Mouse (Mus musculus): ENCODE data around the gene Zbtb2. TPM values are rescaled to one million over a fixed set of nuclear protein-coding genes. Genes with fewer than 3 reads are reported as not detected.

The Zbtb2 gene
- total and polyA plus RNA-seq, 2 experiments from 2014 or later = 13.5 to 19.5 TPM

DNA sequence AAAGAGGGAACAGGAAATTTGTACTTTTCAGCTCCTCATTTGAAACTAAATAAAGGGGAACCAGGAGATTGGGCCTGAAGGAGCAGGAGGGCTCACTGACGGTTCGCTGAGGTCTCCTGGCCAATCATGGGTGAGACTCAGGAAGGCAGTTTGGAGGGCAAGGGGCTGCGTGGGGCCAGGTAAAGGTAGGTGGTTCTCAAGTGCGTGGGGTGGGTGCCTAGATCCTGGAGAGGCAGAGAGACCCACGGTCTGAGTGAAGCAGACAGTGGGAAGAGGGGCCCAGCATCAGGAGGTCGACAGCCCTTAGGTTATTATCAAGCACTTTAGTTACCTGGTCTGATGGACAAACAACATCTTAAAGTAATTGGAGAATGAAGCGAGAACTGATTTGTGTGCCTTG, 13.7 kb downstream of the Zbtb2 start:
- DNase-seq (ENCODE audit: low spot score) = no peak
- Histone ChIP-seq H3K4me3 (ENCODE audit: low read length) (no peak overlapping the region), H3K27me3 (ENCODE audit: insufficient read depth, low read length) (no peaks in the 10 kb centered on the region), H3K27ac (no peak overlapping the region), H3K4me1 (ENCODE audit: insufficient read depth, low read length) (no peaks in the 10 kb centered on the region), H3K9me3 (ENCODE audit: low read length) (no peaks in the 10 kb centered on the region), H3K9ac (replicated peaks; ENCODE audit: low read length) (no peak overlapping the region), H3K36me3 (ENCODE audit: insufficient read depth, low read length) (peaks cover 10% of the 10 kb centered on the region; the same call in 1 of the 2 replicates), H3K4me2 (ENCODE audit: low read depth, low read length) (no peak overlapping the region)
- ATAC-seq = no peak
- no peak for TF ChIP-seq CTCF (IDR thresholded peaks at IDR 0.05; ENCODE audit: low read depth)
- WGBS = 96% methylated on average over 7 of the region's 7 CpGs

DNA sequence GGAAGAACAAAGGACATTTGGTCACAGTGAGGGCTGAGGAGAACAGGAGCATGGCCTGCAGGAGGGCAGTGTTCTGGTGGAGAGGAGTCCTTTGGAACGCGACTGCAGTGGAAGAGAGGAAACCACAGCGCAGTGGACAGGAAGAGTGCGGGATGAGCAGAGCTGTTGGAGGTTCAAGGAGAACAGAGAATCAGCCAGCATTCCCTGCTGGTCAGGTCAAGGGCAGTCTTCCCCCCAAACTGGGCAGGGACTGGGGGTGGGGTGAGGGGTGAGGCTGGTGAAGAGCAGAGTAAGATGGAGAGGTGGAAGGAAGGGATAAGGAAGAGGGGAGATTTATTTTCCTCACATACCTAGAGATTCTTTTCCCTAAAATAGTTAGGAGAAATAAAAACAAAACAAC, 14.3 kb downstream of the Zbtb2 start:
- peaks cover 14% of the 10 kb centered on the region; the same call in 1 of the 2 replicates for H3K36me3 ChIP-seq (ENCODE audit: insufficient read depth, low read length)
- no peak overlapping the region for H3K27ac ChIP-seq

DNA sequence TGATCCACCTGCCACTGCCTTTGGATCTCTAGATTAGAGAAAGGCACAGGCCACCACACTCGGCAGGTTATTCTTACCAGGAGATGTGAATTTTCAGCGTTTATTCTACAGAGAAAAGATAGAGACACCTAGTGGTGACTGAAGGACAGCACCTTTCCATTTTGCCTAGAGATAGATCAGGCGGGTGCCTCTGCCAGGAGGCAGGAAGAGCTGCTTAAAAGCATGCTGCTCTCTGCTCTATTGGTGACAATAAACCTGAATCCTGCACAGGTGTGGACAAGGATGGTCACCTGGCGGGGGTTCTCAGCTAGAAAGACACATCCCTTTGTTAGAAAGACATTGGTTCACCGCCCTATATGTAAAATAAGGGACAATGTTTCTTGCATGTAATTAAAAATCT, 15.9 kb downstream of the Zbtb2 start:
- H3K36me3 ChIP-seq (ENCODE audit: insufficient read depth, low read length) = peaks cover 14% of the 10 kb centered on the region; the same call in 1 of the 2 replicates
- H3K9me3 ChIP-seq (ENCODE audit: low read length) = no peaks in the 10 kb centered on the region
- H3K9ac ChIP-seq (replicated peaks; ENCODE audit: low read length) = no peak overlapping the region
- 44% methylated on average over 5 of the region's 5 CpGs for WGBS
- DNase-seq (ENCODE audit: low spot score) (peak; percentile 73), ATAC-seq (peak; percentile 65)
- H3K27ac ChIP-seq = no peak overlapping the region
- H3K4me1 ChIP-seq (ENCODE audit: insufficient read depth, low read length) = no peaks in the 10 kb centered on the region
- no peaks in the 10 kb centered on the region for H3K27me3 ChIP-seq (ENCODE audit: insufficient read depth, low read length)
- TF ChIP-seq CTCF (IDR thresholded peaks at IDR 0.05; ENCODE audit: low read depth) = peak; percentile 73
- H3K4me3 ChIP-seq (ENCODE audit: low read length) = no peak overlapping the region
- no peak overlapping the region for H3K4me2 ChIP-seq (ENCODE audit: low read depth, low read length)

More for the DNA sequence above, 14.3 kb downstream of the Zbtb2 start:
- TF ChIP-seq CTCF (IDR thresholded peaks at IDR 0.05; ENCODE audit: low read depth) = no peak
- Histone ChIP-seq H3K4me2 (ENCODE audit: low read depth, low read length) (no peak overlapping the region), H3K27me3 (ENCODE audit: insufficient read depth, low read length) (no peaks in the 10 kb centered on the region), H3K4me1 (ENCODE audit: insufficient read depth, low read length) (no peaks in the 10 kb centered on the region), H3K4me3 (ENCODE audit: low read length) (no peak overlapping the region), H3K9me3 (ENCODE audit: low read length) (no peaks in the 10 kb centered on the region), H3K9ac (replicated peaks; ENCODE audit: low read length) (no peak overlapping the region)
- ATAC-seq (no peak), DNase-seq (ENCODE audit: low spot score) (no peak)
- 64% methylated on average over 4 of the region's 4 CpGs for WGBS

DNA sequence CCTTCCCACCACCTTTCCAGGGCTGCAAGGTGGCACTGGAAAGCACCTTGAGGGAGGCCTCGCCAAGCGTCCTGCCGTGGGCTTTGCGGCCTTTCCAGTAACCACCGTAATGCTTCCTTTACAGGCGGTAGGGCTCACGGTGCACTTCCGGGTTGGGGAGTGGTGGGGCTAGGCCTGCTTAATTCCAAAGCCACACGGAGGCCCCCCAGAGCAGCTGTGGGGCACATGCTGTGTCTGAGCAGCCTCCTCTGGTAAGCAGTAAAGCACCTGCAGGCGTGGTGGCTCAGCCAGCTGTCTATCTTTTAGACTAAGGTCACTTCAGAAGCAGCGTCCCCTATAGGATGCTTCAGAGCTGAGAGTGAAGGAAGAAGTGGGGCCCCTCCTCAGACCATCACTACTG, 17.8 kb downstream of the Zbtb2 start:
- H3K4me1 ChIP-seq (ENCODE audit: insufficient read depth, low read length) = no peaks in the 10 kb centered on the region
- no peak for TF ChIP-seq CTCF (IDR thresholded peaks at IDR 0.05; ENCODE audit: low read depth)
- no peak overlapping the region for H3K4me3 ChIP-seq (ENCODE audit: low read length)
- ATAC-seq (no peak), DNase-seq (ENCODE audit: low spot score) (no peak)
- no peak overlapping the region for H3K9ac ChIP-seq (replicated peaks; ENCODE audit: low read length)
- no peak overlapping the region for H3K27ac ChIP-seq
- H3K27me3 ChIP-seq (ENCODE audit: insufficient read depth, low read length) = no peaks in the 10 kb centered on the region
- H3K4me2 ChIP-seq (ENCODE audit: low read depth, low read length) = no peak overlapping the region
- no peaks in the 10 kb centered on the region for H3K9me3 ChIP-seq (ENCODE audit: low read length)
- WGBS = 89% methylated on average over 11 of the region's 11 CpGs
- peaks cover 14% of the 10 kb centered on the region; the same call in 1 of the 2 replicates for H3K36me3 ChIP-seq (ENCODE audit: insufficient read depth, low read length)

DNA sequence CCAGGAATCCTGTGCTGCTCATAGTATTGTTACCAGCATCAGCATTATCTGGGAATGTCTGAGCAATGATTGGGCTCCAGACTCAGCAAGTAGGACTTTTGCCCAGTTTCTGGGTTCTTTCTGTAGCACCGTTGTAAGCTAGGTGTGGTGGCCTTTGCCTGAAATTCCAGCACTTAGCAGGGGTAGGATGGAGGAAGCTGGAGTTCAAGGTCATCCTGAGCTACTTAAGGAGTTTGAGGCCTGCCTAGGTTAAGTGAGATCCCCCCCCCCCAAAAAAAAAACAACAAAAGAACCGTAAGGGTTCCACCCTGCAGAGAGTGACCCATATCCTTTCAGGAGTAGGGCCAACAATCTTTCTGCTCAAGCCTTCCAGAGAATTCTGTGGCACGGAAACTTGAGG, 23.3 kb downstream of the Zbtb2 start:
- no peak overlapping the region for H3K4me2 ChIP-seq (ENCODE audit: low read depth, low read length)
- H3K4me1 ChIP-seq (ENCODE audit: insufficient read depth, low read length) = no peaks in the 10 kb centered on the region
- no peak overlapping the region for H3K27ac ChIP-seq
- H3K36me3 ChIP-seq (ENCODE audit: insufficient read depth, low read length) = peaks cover 5% of the 10 kb centered on the region; the same call in 1 of the 2 replicates
- 80% methylated on average over 3 of the region's 3 CpGs for WGBS
- H3K27me3 ChIP-seq (ENCODE audit: insufficient read depth, low read length) = no peaks in the 10 kb centered on the region
- no peak for TF ChIP-seq CTCF (IDR thresholded peaks at IDR 0.05; ENCODE audit: low read depth)
- H3K9me3 ChIP-seq (ENCODE audit: low read length) = no peaks in the 10 kb centered on the region
- no peak overlapping the region for H3K4me3 ChIP-seq (ENCODE audit: low read length)
- no peak overlapping the region for H3K9ac ChIP-seq (replicated peaks; ENCODE audit: low read length)
- DNase-seq (ENCODE audit: low spot score) (no peak), ATAC-seq (no peak)

DNA sequence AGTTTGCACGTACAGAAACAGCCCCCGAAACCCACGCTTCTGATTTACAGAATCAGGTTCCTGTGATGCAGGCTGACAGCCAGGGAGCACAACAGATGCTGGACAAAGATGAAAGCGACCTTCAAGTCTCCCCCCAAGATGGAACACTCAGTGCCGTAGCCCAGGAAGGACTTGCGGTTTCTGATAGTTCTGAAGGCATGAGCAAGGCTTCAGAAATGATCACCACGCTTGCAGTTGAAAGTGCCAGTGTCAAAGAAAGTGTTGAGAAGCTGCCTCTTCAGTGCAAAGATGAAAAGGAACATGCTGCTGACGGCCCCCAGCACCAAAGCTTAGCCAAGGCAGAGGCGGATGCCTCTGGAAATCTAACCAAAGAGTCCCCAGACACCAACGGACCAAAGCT, 30.5 kb downstream of the Zbtb2 start:
- WGBS = 83% methylated on average over 10 of the region's 10 CpGs

DNA sequence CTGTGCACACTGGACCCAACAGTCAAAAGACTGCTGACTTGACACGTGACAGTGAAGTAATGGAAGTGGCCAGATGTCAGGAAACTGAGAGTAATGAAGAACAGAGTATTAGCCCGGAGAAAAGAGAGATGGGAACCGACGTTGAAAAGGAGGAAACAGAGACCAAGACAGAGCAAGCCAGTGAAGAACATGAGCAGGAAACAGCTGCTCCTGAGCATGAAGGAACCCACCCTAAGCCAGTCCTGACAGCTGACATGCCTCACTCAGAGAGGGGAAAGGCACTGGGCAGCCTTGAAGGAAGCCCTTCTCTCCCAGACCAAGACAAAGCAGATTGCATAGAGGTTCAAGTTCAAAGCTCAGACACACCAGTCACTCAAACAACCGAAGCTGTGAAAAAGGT, 31.3 kb downstream of the Zbtb2 start:
- H3K4me2 ChIP-seq (ENCODE audit: low read depth, low read length) = no peak overlapping the region
- no peak for ATAC-seq
- H3K4me3 ChIP-seq (ENCODE audit: low read length) = no peak overlapping the region
- no peak for TF ChIP-seq CTCF (IDR thresholded peaks at IDR 0.05; ENCODE audit: low read depth)
- peaks cover 19% of the 10 kb centered on the region; the same call in 1 of the 2 replicates for H3K36me3 ChIP-seq (ENCODE audit: insufficient read depth, low read length)
- 81% methylated on average over 5 of the region's 5 CpGs for WGBS
- no peaks in the 10 kb centered on the region for H3K4me1 ChIP-seq (ENCODE audit: insufficient read depth, low read length)
- DNase-seq (ENCODE audit: low spot score) = no peak
- no peak overlapping the region for H3K9ac ChIP-seq (replicated peaks; ENCODE audit: low read length)
- H3K27ac ChIP-seq = no peak overlapping the region
- no peaks in the 10 kb centered on the region for H3K9me3 ChIP-seq (ENCODE audit: low read length)
- H3K27me3 ChIP-seq (ENCODE audit: insufficient read depth, low read length) = no peaks in the 10 kb centered on the region

More for the DNA sequence above, 30.5 kb downstream of the Zbtb2 start:
- ATAC-seq (no peak), DNase-seq (ENCODE audit: low spot score) (no peak)
- no peak for TF ChIP-seq CTCF (IDR thresholded peaks at IDR 0.05; ENCODE audit: low read depth)
- peaks cover 19% of the 10 kb centered on the region; the same call in 1 of the 2 replicates for H3K36me3 ChIP-seq (ENCODE audit: insufficient read depth, low read length)
- H3K27ac ChIP-seq = no peak overlapping the region
- H3K9ac ChIP-seq (replicated peaks; ENCODE audit: low read length) = no peak overlapping the region
- no peaks in the 10 kb centered on the region for H3K4me1 ChIP-seq (ENCODE audit: insufficient read depth, low read length)
- no peak overlapping the region for H3K4me2 ChIP-seq (ENCODE audit: low read depth, low read length)
- no peaks in the 10 kb centered on the region for H3K27me3 ChIP-seq (ENCODE audit: insufficient read depth, low read length)
- no peaks in the 10 kb centered on the region for H3K9me3 ChIP-seq (ENCODE audit: low read length)
- H3K4me3 ChIP-seq (ENCODE audit: low read length) = no peak overlapping the region
